ENCODE assay signal across 14 mouse cellular contexts in genomic region chr5:71127721-71128120, GRCm38 (mm10). TPM values are rescaled to one million over a fixed set of nuclear protein-coding genes. Genes with fewer than 3 reads are reported as not detected.
DNase-seq lines count a peak whose midpoint lies in the region; ATAC-seq lines count a peak whose summit lies in the region.
"Had no signal": no experiment of that assay in that cellular context is flagged by ENCODE, and none has a peak within 500 bp of the region (broad histone marks: within the 10 kb centered on the region; RNA-seq: fewer than 3 reads in every experiment).

No protein-coding gene starts in this region.

- ATAC-seq in granulocyte monocyte progenitor cell, adult 5-6 weeks (replicated peaks; ENCODE audit: poor library complexity, severe bottlenecking): no peak
- no peak for ATAC-seq in hindbrain, embryonic 14.5 days (ENCODE audit: low FRiP score)
- ATAC-seq: lung, postnatal 0 days had no signal

- no peak overlapping the region for H3K4me2 ChIP-seq in hindbrain, embryonic 14.5 days (replicated peaks)
- H3K4me2 ChIP-seq: embryonic facial prominence, embryonic 13.5 days had no signal

- H3K9ac ChIP-seq in hindbrain, embryonic 14.5 days: no peak overlapping the region
- H3K9ac ChIP-seq: embryonic facial prominence, embryonic 13.5 days had no signal

- peak; percentile 21 for DNase-seq in retina, embryonic 14.5 days (ENCODE audit: low spot score)
- DNase-seq in retina, postnatal 1 day: no peak
- DNase-seq in embryo, embryonic 10.5 days (ENCODE audit: low spot score): peak; percentile 20
- peak; percentile 19 to 31 for DNase-seq in layer of hippocampus, postnatal 10 days (ENCODE audit: low spot score in 2 of 2)
- no peak for DNase-seq in urinary bladder, postnatal 4 days (ENCODE audit: low spot score in 2 of 2)
- DNase-seq in hindbrain, embryonic 14.5 days (ENCODE audit: low spot score): no peak
- DNase-seq: gastrocnemius, postnatal 14 days had no signal

- WGBS in hindbrain, embryonic 14.5 days: 75% methylated on average over 3 of the region's 3 CpGs

- no peaks in the 10 kb centered on the region for H3K36me3 ChIP-seq in hindbrain, embryonic 14.5 days (replicated peaks; ENCODE audit: control insufficient read depth, insufficient read depth)
- H3K36me3 ChIP-seq: embryonic facial prominence, embryonic 13.5 days had no signal

- H3K9me3 ChIP-seq in hindbrain, embryonic 14.5 days (ENCODE audit: control insufficient read depth, low read length): no peaks in the 10 kb centered on the region
- H3K9me3 ChIP-seq: embryonic facial prominence, embryonic 13.5 days had no signal

- no peak overlapping the region for H3K4me3 ChIP-seq in hindbrain, embryonic 14.5 days (replicated peaks; ENCODE audit: low read length)
- H3K4me3 ChIP-seq: embryonic facial prominence, embryonic 13.5 days; myocyte had no signal

- H3K27ac ChIP-seq in hindbrain, embryonic 14.5 days: no peak overlapping the region
- H3K27ac ChIP-seq: embryonic facial prominence, embryonic 13.5 days had no signal

- H3K4me1 ChIP-seq in hindbrain, embryonic 14.5 days (replicated peaks; ENCODE audit: control insufficient read depth, insufficient read depth, low read length): no peaks in the 10 kb centered on the region
- H3K4me1 ChIP-seq: embryonic facial prominence, embryonic 13.5 days had no signal

- H3K27me3 ChIP-seq in hindbrain, embryonic 14.5 days (ENCODE audit: control insufficient read depth, insufficient read depth, low read length): no peaks in the 10 kb centered on the region
- H3K27me3 ChIP-seq: embryonic facial prominence, embryonic 13.5 days had no signal

RNA-seq across cellular contexts. Expression of gene Gabra2, which starts 32.1 kb away (rescaled TPM):
- total RNA-seq in layer of hippocampus, postnatal 10 days (2021): 100 to 1,000 TPM; 112 to 122 TPM
- total RNA-seq in granulocyte monocyte progenitor cell, adult 5-6 weeks (2014; fragmentation: Nextera tagmentation): not detected in 2 replicates
- not detected in 2 replicates for total RNA-seq in granulocyte monocyte progenitor cell, adult 5-6 weeks (2017)
- polyA plus RNA-seq in hindbrain, embryonic 14.5 days (2014; fragmentation: Nextera tagmentation; extraction: Ambion mirVana): 37.1 and 37.4 TPM in 2 replicates
- total RNA-seq: hematopoietic stem cell, adult 5-6 weeks had no signal
- polyA plus RNA-seq: large intestine, adult 2 months; lung, postnatal 0 days; myocyte; small intestine, adult 2 months had no signal

Comparison
In these comparisons a context has a peak if more than half of its experiments do, and no peak if none do; other contexts are left out.
1. DNase-seq: peak in retina, embryonic 14.5 days (single experiment), embryo, embryonic 10.5 days (single experiment) and layer of hippocampus, postnatal 10 days (2 of 2); none in retina, postnatal 1 day (single experiment), urinary bladder, postnatal 4 days (0 of 2) and hindbrain, embryonic 14.5 days (single experiment).
2. RNA of gene Gabra2, which starts 32.1 kb away (total RNA-seq): 112 to 122 TPM in layer of hippocampus, postnatal 10 days; not detected in granulocyte monocyte progenitor cell, adult 5-6 weeks; every median in the first group is over 100 times any median in the second.